Mouse (Mus musculus) MEL (cell line): Measurements from ENCODE around the gene Insyn1.

Source experiments
- CHD1 ChIP-seq: IDR thresholded peaks from 2 replicates; pipeline ENCODE4 v1.6.1; 2012; ENCODE audit warnings: low read depth, mild to moderate bottlenecking, inconsistent platforms, low read length, improper control_type of control experiment
- CTCF ChIP-seq, 3 experiments: IDR thresholded peaks in 2 of 3; conservative IDR thresholded peaks in 1 of 3; 2 replicates each; pipeline ENCODE4 v1.5.1; 2011 to 2012; ENCODE audit warnings: low read length in 3 of 3, low read depth in 2 of 3, mild to moderate bottlenecking in 2 of 3, improper control_type of control experiment in 1 of 3, inconsistent platforms in 1 of 3, mixed read lengths in 1 of 3, moderate library complexity in 1 of 3; ENCODE audit not compliant: control insufficient read depth in 1 of 3, insufficient read depth in 1 of 3, poor library complexity in 1 of 3, severe bottlenecking in 1 of 3
- POLR2AphosphoS5 ChIP-seq: IDR thresholded peaks from 2 replicates; pipeline ENCODE4 v1.6.1; 2012; ENCODE audit warnings: low read depth, borderline replicate concordance, mild to moderate bottlenecking, inconsistent platforms, low read length, moderate library complexity, mixed read lengths
- TAL1 ChIP-seq: IDR thresholded peaks from 2 replicates; pipeline ENCODE4 v1.6.1; 2012; ENCODE audit warnings: mild to moderate bottlenecking, inconsistent platforms, low read length, moderate library complexity, mixed read lengths

GRCm38 (mm10) chr9:58546630-58547360, 58.4 kb downstream of the Insyn1 start:
- TF ChIP-seq TAL1 (no peak), POLR2AphosphoS5 (no peak), CTCF (IDR thresholded peaks at IDR 0.05 in 2 of 3, conservative IDR thresholded peaks at IDR 0.05 in 1 of 3; ENCODE audit: control insufficient read depth in 1 of 3, insufficient read depth in 1 of 3, low read depth in 2 of 3, low read length in 3 of 3, poor library complexity in 1 of 3, severe bottlenecking in 1 of 3) (no peak), CHD1 (no peak)
